Mouse (Mus musculus) embryonic facial prominence, embryonic 12.5 days (tissue): ENCODE measurements around the gene Hoxc11. TPM values are rescaled to one million over a fixed set of nuclear protein-coding genes. Genes with fewer than 3 reads are reported as not detected.

Experiments
- ATAC-seq: fragments of 200-750 bp; cut with Nextera tagmentation; 2 replicates; pipeline ENCODE4 v1.8.0; 2017; ENCODE audit not compliant: insufficient number of reproducible peaks, insufficient read depth, low FRiP score, low TSS enrichment
- H3K27ac ChIP-seq: fragments of 300-500 bp; sonication (generic); 2 replicates; pipeline ENCODE4 v1.5.1; 2016; ENCODE audit warnings: mild to moderate bottlenecking
- H3K27me3 ChIP-seq: fragments of 300-500 bp; sonication (generic); 2 replicates; pipeline ENCODE4 v1.6.1; 2016; ENCODE audit warnings: mild to moderate bottlenecking, moderate library complexity
- H3K36me3 ChIP-seq: fragments of 300-500 bp; sonication (generic); 2 replicates; pipeline ENCODE4 v1.6.1; 2016; ENCODE audit warnings: mild to moderate bottlenecking
- H3K4me1 ChIP-seq: fragments of 300-500 bp; sonication (generic); 2 replicates; pipeline ENCODE4 v1.6.1; 2016
- H3K4me2 ChIP-seq: fragments of 300-500 bp; sonication (generic); replicated peaks from 2 replicates; pipeline ENCODE4 v1.6.1; 2016; ENCODE audit warnings: mild to moderate bottlenecking, moderate library complexity
- H3K4me3 ChIP-seq: fragments of 300-500 bp; sonication (generic); 2 replicates; pipeline ENCODE4 v1.5.1; 2016; ENCODE audit warnings: mild to moderate bottlenecking
- H3K9ac ChIP-seq: fragments of 300-500 bp; sonication (generic); 2 replicates; pipeline ENCODE4 v1.6.1; 2016; ENCODE audit warnings: mild to moderate bottlenecking, moderate library complexity
- H3K9me3 ChIP-seq: fragments of 300-500 bp; sonication (generic); 2 replicates; pipeline ENCODE4 v1.6.1; 2016; ENCODE audit warnings: mild to moderate bottlenecking, moderate library complexity
- WGBS: fragments of 180-500 bp; shearing (Covaris S2); methylation state at CpG from one replicate; pipeline ENCODE4 v1.1.7; 2016; 5-methylcytosine and 5-hydroxymethylcytosine counted together
- polyA plus RNA-seq: library from polyadenylated mRNA; unstranded; fragments of >200 nt; fragmentation: Nextera tagmentation; extraction: Ambion mirVana; gene quantifications from 2 replicates; pipeline ENCODE4 v1.2.1, GENCODE M21; 2016

Gene Hoxc11
- polyA plus RNA-seq, 1 experiment from 2014 or later = not detected

GRCm38 (mm10) chr15:102942739-102943467 is 11.3 kb upstream of the Hoxc11 start:
- Histone ChIP-seq H3K4me1 (no peaks in the 10 kb centered on the region), H3K9me3 (no peaks in the 10 kb centered on the region), H3K9ac (no peak overlapping the region), H3K36me3 (no peaks in the 10 kb centered on the region), H3K27me3 (peaks cover 98% of the 10 kb centered on the region), H3K4me2 (no peak overlapping the region), H3K4me3 (no peak overlapping the region), H3K27ac (no peak overlapping the region)
- under 1% methylated on average over 49 of the region's 53 CpGs for WGBS
- ATAC-seq = no peak

GRCm38 (mm10) chr15:102943468-102943813 is 10.8 kb upstream of the Hoxc11 start:
- no peak overlapping the region for H3K27ac ChIP-seq
- no peak overlapping the region for H3K4me2 ChIP-seq
- no peak overlapping the region for H3K9ac ChIP-seq
- peaks cover 98% of the 10 kb centered on the region for H3K27me3 ChIP-seq
- no peaks in the 10 kb centered on the region for H3K9me3 ChIP-seq
- no peak overlapping the region for H3K4me3 ChIP-seq
- H3K4me1 ChIP-seq = no peaks in the 10 kb centered on the region
- WGBS = 0% methylated on average over 5 of the region's 5 CpGs
- ATAC-seq = no peak
- H3K36me3 ChIP-seq = no peaks in the 10 kb centered on the region

GRCm38 (mm10) chr15:102945185-102946077 is 8.8 kb upstream of the Hoxc11 start:
- H3K36me3 ChIP-seq = no peaks in the 10 kb centered on the region
- H3K27me3 ChIP-seq = peaks cover 98% of the 10 kb centered on the region
- H3K4me3 ChIP-seq = no peak overlapping the region
- WGBS = 11% methylated on average over 22 of the region's 22 CpGs
- H3K4me2 ChIP-seq = no peak overlapping the region
- no peak for ATAC-seq
- no peak overlapping the region for H3K9ac ChIP-seq
- no peaks in the 10 kb centered on the region for H3K4me1 ChIP-seq
- H3K9me3 ChIP-seq = no peaks in the 10 kb centered on the region
- H3K27ac ChIP-seq = no peak overlapping the region

GRCm38 (mm10) chr15:102947276-102947675 is 7.0 kb upstream of the Hoxc11 start:
- Histone ChIP-seq H3K36me3 (no peaks in the 10 kb centered on the region), H3K27ac (no peak overlapping the region), H3K9me3 (no peaks in the 10 kb centered on the region), H3K27me3 (peaks cover 98% of the 10 kb centered on the region), H3K4me3 (no peak overlapping the region), H3K9ac (no peak overlapping the region), H3K4me2 (no peak overlapping the region), H3K4me1 (no peaks in the 10 kb centered on the region)
- no peak for ATAC-seq
- WGBS = 1% methylated on average over 9 of the region's 9 CpGs

- Histone ChIP-seq H3K27me3 (peaks cover 98% of the 10 kb centered on the region), H3K4me3 (no peak overlapping the region), H3K4me1 (no peaks in the 10 kb centered on the region), H3K27ac (no peak overlapping the region), H3K36me3 (no peaks in the 10 kb centered on the region), H3K9ac (no peak overlapping the region), H3K4me2 (no peak overlapping the region), H3K9me3 (no peaks in the 10 kb centered on the region)
- no peak for ATAC-seq
- WGBS = 12% methylated on average over 2 of the region's 2 CpGs
These were observed 5.4 kb upstream of the Hoxc11 start for GRCm38 (mm10) chr15:102948842-102949241.

GRCm38 (mm10) chr15:102949696-102950095 is 4.5 kb upstream of the Hoxc11 start:
- no peak for ATAC-seq
- H3K27me3 ChIP-seq = peaks cover 99% of the 10 kb centered on the region
- H3K36me3 ChIP-seq = no peaks in the 10 kb centered on the region
- no peaks in the 10 kb centered on the region for H3K9me3 ChIP-seq
- H3K4me3 ChIP-seq = no peak overlapping the region
- 3% methylated on average over 20 of the region's 20 CpGs for WGBS
- no peak overlapping the region for H3K27ac ChIP-seq
- no peak overlapping the region for H3K9ac ChIP-seq
- H3K4me1 ChIP-seq = no peaks in the 10 kb centered on the region
- H3K4me2 ChIP-seq = no peak overlapping the region

- Histone ChIP-seq H3K27me3 (peaks cover 99% of the 10 kb centered on the region), H3K4me1 (0 out of 2 replicates have a peak, but pooled peaks cover 2% of the 10 kb centered on the region), H3K4me3 (no peak overlapping the region), H3K27ac (no peak overlapping the region), H3K9me3 (no peaks in the 10 kb centered on the region), H3K36me3 (no peaks in the 10 kb centered on the region), H3K4me2 (no peak overlapping the region), H3K9ac (no peak overlapping the region)
- no peak for ATAC-seq
- 11% methylated on average over 2 of the region's 2 CpGs for WGBS
These were observed 3.4 kb upstream of the Hoxc11 start for GRCm38 (mm10) chr15:102950877-102951276.

GRCm38 (mm10) chr15:102953561-102953960 is 666 bp upstream of the Hoxc11 start:
- H3K4me3 ChIP-seq = no peak overlapping the region
- ATAC-seq = no peak
- WGBS = 4% methylated on average over 6 of the region's 6 CpGs
- H3K9me3 ChIP-seq = no peaks in the 10 kb centered on the region
- H3K9ac ChIP-seq = no peak overlapping the region
- no peak overlapping the region for H3K4me2 ChIP-seq
- H3K36me3 ChIP-seq = no peaks in the 10 kb centered on the region
- H3K27me3 ChIP-seq = peaks cover 100% of the 10 kb centered on the region
- 0 out of 2 replicates have a peak, but pooled peaks cover 2% of the 10 kb centered on the region for H3K4me1 ChIP-seq
- H3K27ac ChIP-seq = no peak overlapping the region

GRCm38 (mm10) chr15:102955007-102955382 is 768 bp downstream of the Hoxc11 start:
- Histone ChIP-seq H3K4me1 (0 out of 2 replicates have a peak, but pooled peaks cover 2% of the 10 kb centered on the region), H3K9ac (no peak overlapping the region), H3K4me2 (no peak overlapping the region), H3K36me3 (no peaks in the 10 kb centered on the region), H3K4me3 (no peak overlapping the region), H3K27ac (no peak overlapping the region), H3K9me3 (no peaks in the 10 kb centered on the region), H3K27me3 (peaks cover 98% of the 10 kb centered on the region)
- under 1% methylated on average over 28 of the region's 28 CpGs for WGBS
- ATAC-seq = no peak

- Histone ChIP-seq H3K36me3 (no peaks in the 10 kb centered on the region), H3K27me3 (peaks cover 98% of the 10 kb centered on the region), H3K4me3 (no peak overlapping the region), H3K9me3 (no peaks in the 10 kb centered on the region), H3K4me2 (no peak overlapping the region), H3K27ac (no peak overlapping the region), H3K4me1 (0 out of 2 replicates have a peak, but pooled peaks cover 2% of the 10 kb centered on the region), H3K9ac (no peak overlapping the region)
- under 1% methylated on average over 40 of the region's 40 CpGs for WGBS
- ATAC-seq = no peak
These were observed 1.8 kb downstream of the Hoxc11 start for GRCm38 (mm10) chr15:102955833-102956640.

GRCm38 (mm10) chr15:102956906-102957305 is 2.7 kb downstream of the Hoxc11 start:
- no peak overlapping the region for H3K9ac ChIP-seq
- no peaks in the 10 kb centered on the region for H3K36me3 ChIP-seq
- WGBS = 1% methylated on average over 12 of the region's 12 CpGs
- H3K4me2 ChIP-seq = no peak overlapping the region
- H3K27me3 ChIP-seq = peaks cover 98% of the 10 kb centered on the region
- no peak overlapping the region for H3K4me3 ChIP-seq
- ATAC-seq = no peak
- H3K9me3 ChIP-seq = no peaks in the 10 kb centered on the region
- H3K4me1 ChIP-seq = 0 out of 2 replicates have a peak, but pooled peaks cover 2% of the 10 kb centered on the region
- no peak overlapping the region for H3K27ac ChIP-seq
